Comparison of ENCODE assay signal across 15 mouse cellular contexts in genomic region chr16:44154497-44155057, GRCm38 (mm10). TPM values are rescaled to one million over a fixed set of nuclear protein-coding genes. Genes with fewer than 3 reads are reported as not detected.
DNase-seq lines count a peak whose midpoint lies in the region; ATAC-seq and TF ChIP-seq lines count a peak whose summit lies in the region.
"Had no signal": no experiment of that assay in that cellular context is flagged by ENCODE, and none has a peak within 500 bp of the region (broad histone marks: within the 10 kb centered on the region; RNA-seq: fewer than 3 reads in every experiment).

No protein-coding gene starts in this region.

- H3K9ac ChIP-seq in heart, adult 2 months (ENCODE audit: low read depth, low read length) = no peak overlapping the region
- H3K9ac ChIP-seq in lung, postnatal 0 days (replicated peaks; ENCODE audit: low read depth) = no peak overlapping the region
- H3K9ac ChIP-seq in MEL (ENCODE audit: control insufficient read depth, low read depth, low read length, poor library complexity, severe bottlenecking) = no peak overlapping the region
- no peak overlapping the region for H3K9ac ChIP-seq in neural tube, embryonic 15.5 days (replicated peaks)
- no peak overlapping the region for H3K9ac ChIP-seq in hindbrain, embryonic 12.5 days
- H3K9ac ChIP-seq: embryonic facial prominence, embryonic 13.5 days; heart, embryonic 15.5 days; liver, embryonic 15.5 days had no signal

- no peak overlapping the region for H3K27ac ChIP-seq in heart, adult 2 months
- H3K27ac ChIP-seq in lung, postnatal 0 days (ENCODE audit: low read length) = no peak overlapping the region
- no peak overlapping the region for H3K27ac ChIP-seq in MEL (ENCODE audit: control insufficient read depth, low read depth, low read length)
- H3K27ac ChIP-seq in small intestine, adult 2 months (ENCODE audit: insufficient read depth, low read depth, low read length) = no peak overlapping the region
- no peak overlapping the region for H3K27ac ChIP-seq in neural tube, embryonic 15.5 days (replicated peaks)
- no peak overlapping the region for H3K27ac ChIP-seq in hindbrain, embryonic 12.5 days
- H3K27ac ChIP-seq: embryonic facial prominence, embryonic 13.5 days; forebrain, embryonic 10.5 days; heart, embryonic 15.5 days; liver, embryonic 15.5 days had no signal

- H3K36me3 ChIP-seq in heart, adult 2 months (ENCODE audit: control insufficient read depth, insufficient read depth, low read length) = no peaks in the 10 kb centered on the region
- no peaks in the 10 kb centered on the region for H3K36me3 ChIP-seq in lung, postnatal 0 days (ENCODE audit: insufficient read depth, low read length)
- peaks cover 34 to 39% of the 10 kb centered on the region in 2 experiments for H3K36me3 ChIP-seq in MEL (ENCODE audit: control insufficient read depth in 1 of 2, insufficient read depth in 2 of 2, low read length in 2 of 2)
- H3K36me3 ChIP-seq in small intestine, adult 2 months (ENCODE audit: control insufficient read depth, insufficient read depth, low read length) = peaks cover 12% of the 10 kb centered on the region
- peaks cover 6% of the 10 kb centered on the region; the same call in 1 of the 2 replicates for H3K36me3 ChIP-seq in neural tube, embryonic 15.5 days
- 0 out of 2 replicates have a peak, but pooled peaks cover 2% of the 10 kb centered on the region for H3K36me3 ChIP-seq in hindbrain, embryonic 12.5 days

- no peak for TF ChIP-seq EP300 in heart, adult 2 months (IDR thresholded peaks at IDR 0.05; ENCODE audit: insufficient read depth, low read depth, low read length)
- TF ChIP-seq EP300 in lung, postnatal 0 days (IDR thresholded peaks at IDR 0.05) = no peak
- no peak for TF ChIP-seq EP300 in MEL (IDR thresholded peaks at IDR 0.05; ENCODE audit: low read depth in 1 of 2, low read length in 2 of 2)

- H3K4me1 ChIP-seq in heart, adult 2 months (ENCODE audit: control insufficient read depth, insufficient read depth, low read length) = peaks cover 1% of the 10 kb centered on the region
- no peaks in the 10 kb centered on the region for H3K4me1 ChIP-seq in lung, postnatal 0 days (ENCODE audit: insufficient read depth, low read depth, low read length)
- peaks cover 7 to 29% of the 10 kb centered on the region in 2 experiments; a peak in 3 of 4 replicates for H3K4me1 ChIP-seq in MEL (ENCODE audit: control insufficient read depth in 1 of 2, insufficient read depth in 2 of 2, low read length in 2 of 2)
- no peaks in the 10 kb centered on the region for H3K4me1 ChIP-seq in small intestine, adult 2 months (ENCODE audit: control insufficient read depth, insufficient read depth, insufficient read length, low read length)
- no peaks in the 10 kb centered on the region for H3K4me1 ChIP-seq in neural tube, embryonic 15.5 days
- no peaks in the 10 kb centered on the region for H3K4me1 ChIP-seq in hindbrain, embryonic 12.5 days
- H3K4me1 ChIP-seq: embryonic facial prominence, embryonic 13.5 days; forebrain, embryonic 10.5 days; heart, embryonic 15.5 days had no signal

- no peak for TF ChIP-seq POLR2A in heart, adult 2 months (IDR thresholded peaks at IDR 0.05; ENCODE audit: insufficient read depth, low read depth, low read length)
- TF ChIP-seq POLR2A in MEL (IDR thresholded peaks at IDR 0.05; ENCODE audit: control insufficient read depth in 1 of 2, insufficient read depth in 1 of 2, low read depth in 1 of 2, low read length in 2 of 2, poor library complexity in 1 of 2) = no peak
- no peak for TF ChIP-seq POLR2A in small intestine, adult 2 months (IDR thresholded peaks at IDR 0.05; ENCODE audit: low read depth, low read length)

- TF ChIP-seq CTCF in heart, adult 2 months (IDR thresholded peaks at IDR 0.05) = peak; percentile 43
- peak; percentile 31 for TF ChIP-seq CTCF in lung, postnatal 0 days (IDR thresholded peaks at IDR 0.05)
- TF ChIP-seq CTCF in MEL (IDR thresholded peaks at IDR 0.05 in 2 of 3, conservative IDR thresholded peaks at IDR 0.05 in 1 of 3; ENCODE audit: control insufficient read depth in 1 of 3, insufficient read depth in 1 of 3, low read depth in 2 of 3, low read length in 3 of 3, poor library complexity in 1 of 3, severe bottlenecking in 1 of 3) = peak; percentile 15 to 23 (median 21); a peak in 4 of 6 replicates
- TF ChIP-seq CTCF in small intestine, adult 2 months (IDR thresholded peaks at IDR 0.05; ENCODE audit: extremely low read depth, insufficient read length, insufficient replicate concordance, low read depth, low read length) = peak; percentile 46; the same call in 1 of the 2 replicates

- no peaks in the 10 kb centered on the region for H3K27me3 ChIP-seq in heart, adult 2 months (ENCODE audit: control insufficient read depth, insufficient read depth, low read length)
- H3K27me3 ChIP-seq in lung, postnatal 0 days (replicated peaks; ENCODE audit: insufficient read depth, low read length) = no peaks in the 10 kb centered on the region
- H3K27me3 ChIP-seq in MEL (ENCODE audit: control insufficient read depth in 1 of 2, insufficient read depth in 2 of 2, low read length in 2 of 2) = no peaks in the 10 kb centered on the region
- H3K27me3 ChIP-seq in small intestine, adult 2 months (ENCODE audit: control insufficient read depth, insufficient read depth, low read length) = no peaks in the 10 kb centered on the region
- no peaks in the 10 kb centered on the region for H3K27me3 ChIP-seq in neural tube, embryonic 15.5 days (replicated peaks)
- H3K27me3 ChIP-seq in hindbrain, embryonic 12.5 days = no peaks in the 10 kb centered on the region
- H3K27me3 ChIP-seq: embryonic facial prominence, embryonic 13.5 days; heart, embryonic 15.5 days; liver, embryonic 15.5 days had no signal

- 63% methylated on average over 6 of the region's 6 CpGs for WGBS in heart, adult 2 months
- WGBS in lung, postnatal 0 days = 66% methylated on average over 6 of the region's 6 CpGs
- 68% methylated on average over 6 of the region's 6 CpGs for WGBS in small intestine, adult 2 months
- 74% methylated on average over 6 of the region's 6 CpGs for WGBS in neural tube, embryonic 15.5 days
- WGBS in hindbrain, embryonic 12.5 days = 72% methylated on average over 6 of the region's 6 CpGs

- ATAC-seq in lung, postnatal 0 days = no peak
- no peak for ATAC-seq in neural tube, embryonic 15.5 days (ENCODE audit: low FRiP score)
- ATAC-seq in hindbrain, embryonic 12.5 days (ENCODE audit: low FRiP score) = no peak

- no peak overlapping the region for H3K4me3 ChIP-seq in heart, adult 2 months
- no peak overlapping the region for H3K4me3 ChIP-seq in lung, postnatal 0 days (ENCODE audit: low read depth, low read length)
- H3K4me3 ChIP-seq in MEL (ENCODE audit: control insufficient read depth in 1 of 2, insufficient read depth in 1 of 2, low read depth in 2 of 2, low read length in 2 of 2) = no peak overlapping the region
- no peak overlapping the region for H3K4me3 ChIP-seq in small intestine, adult 2 months (ENCODE audit: low read depth, low read length)
- no peak overlapping the region for H3K4me3 ChIP-seq in neural tube, embryonic 15.5 days (replicated peaks)
- no peak overlapping the region for H3K4me3 ChIP-seq in hindbrain, embryonic 12.5 days
- H3K4me3 ChIP-seq: embryonic facial prominence, embryonic 13.5 days; forebrain, embryonic 10.5 days; heart, embryonic 15.5 days; liver, embryonic 15.5 days had no signal

- no peak for DNase-seq in heart, adult 2 months
- no peak for DNase-seq in heart, adult 18-20 months
- DNase-seq in lung, postnatal 0 days (ENCODE audit: low spot score) = no peak
- no peak for DNase-seq in lung, postnatal 10 days
- DNase-seq in MEL (ENCODE audit: low read depth, low spot score) = no peak
- DNase-seq: cerebellum, adult 2 months; kidney, adult 11 months; kidney, postnatal 25 days had no signal

- H3K4me2 ChIP-seq in lung, postnatal 0 days (replicated peaks; ENCODE audit: low read depth, low read length) = no peak overlapping the region
- no peak overlapping the region for H3K4me2 ChIP-seq in neural tube, embryonic 15.5 days
- no peak overlapping the region for H3K4me2 ChIP-seq in hindbrain, embryonic 12.5 days (replicated peaks)
- H3K4me2 ChIP-seq: embryonic facial prominence, embryonic 13.5 days; heart, embryonic 15.5 days; liver, embryonic 15.5 days had no signal

- H3K79me2 ChIP-seq in heart, adult 2 months (replicated peaks; ENCODE audit: control insufficient read depth, insufficient read depth, low read length) = no peaks in the 10 kb centered on the region
- peaks cover 27% of the 10 kb centered on the region for H3K79me2 ChIP-seq in MEL (ENCODE audit: control insufficient read depth, insufficient read depth, low read length, poor library complexity)

- intact Hi-C loops in heart, adult 2 months (cut with DNase I) = no loop called here

- no peak for TF ChIP-seq RAD21 in MEL (IDR thresholded peaks at IDR 0.05; ENCODE audit: low read depth, low read length)

- no peaks in the 10 kb centered on the region for H3K9me3 ChIP-seq in lung, postnatal 0 days (ENCODE audit: low read length)
- no peaks in the 10 kb centered on the region for H3K9me3 ChIP-seq in MEL (replicated peaks; ENCODE audit: insufficient read depth, low read length)
- no peaks in the 10 kb centered on the region for H3K9me3 ChIP-seq in neural tube, embryonic 15.5 days (replicated peaks)
- H3K9me3 ChIP-seq in hindbrain, embryonic 12.5 days (replicated peaks) = no peaks in the 10 kb centered on the region
- H3K9me3 ChIP-seq: embryonic facial prominence, embryonic 13.5 days; forebrain, embryonic 10.5 days; heart, embryonic 15.5 days; liver, embryonic 15.5 days had no signal

RNA-seq across cellular contexts. Expression of gene Naa50, which starts 14.9 kb away (rescaled TPM):
- total RNA-seq in heart, adult 2 months (2021) = 10 to 100 TPM; 57.6 to 62.1 TPM
- polyA plus RNA-seq in heart, adult 2 months (2012; rRNA removed) = 6.6 and 13.4 TPM in 2 replicates
- 10 to 100 TPM; 54.6 to 55.7 TPM for total RNA-seq in heart, adult 18-20 months (2021)
- polyA plus RNA-seq in lung, postnatal 0 days (2015; fragmentation: Nextera tagmentation; extraction: Ambion mirVana) = 30.0 and 34.7 TPM in 2 replicates
- total RNA-seq in MEL (2012; rRNA removed) = 52.1 and 52.8 TPM in 2 replicates
- polyA plus RNA-seq in MEL (2012; ENCODE audit: insufficient read depth in 1 of 2, insufficient read length in 2 of 2, low read depth in 1 of 2, low replicate concordance in 2 of 2, missing spikeins in 1 of 2) = 100 to 1,000 TPM in 1 of 2 experiments, 10 to 100 TPM in 1; 90.4 to 204 TPM
- polyA plus RNA-seq in small intestine, adult 2 months (2012; rRNA removed) = 4.0 and 7.7 TPM in 2 replicates
- 64.2 and 72.0 TPM in 2 replicates for polyA plus RNA-seq in neural tube, embryonic 15.5 days (2015; fragmentation: Nextera tagmentation; extraction: Ambion mirVana)
- polyA plus RNA-seq in hindbrain, embryonic 12.5 days (2016; fragmentation: Nextera tagmentation; extraction: Ambion mirVana) = 92.5 and 100 TPM in 2 replicates

RNA-seq across cellular contexts. Expression of gene Atp6v1a, which starts 15.1 kb away (rescaled TPM):
- 10 to 100 TPM; 24.2 to 25.3 TPM for total RNA-seq in heart, adult 2 months (2021)
- polyA plus RNA-seq in heart, adult 2 months (2012; rRNA removed) = 8.3 and 19.2 TPM in 2 replicates
- 10 to 100 TPM; 24.7 to 27.8 TPM for total RNA-seq in heart, adult 18-20 months (2021)
- polyA plus RNA-seq in lung, postnatal 0 days (2015; fragmentation: Nextera tagmentation; extraction: Ambion mirVana) = 77.7 and 87.3 TPM in 2 replicates
- total RNA-seq in MEL (2012; rRNA removed) = 34.9 and 42.5 TPM in 2 replicates
- 10 to 100 TPM in 1 of 2 experiments, not detected in 1; 38.5 TPM for polyA plus RNA-seq in MEL (2012; ENCODE audit: insufficient read depth in 1 of 2, insufficient read length in 2 of 2, low read depth in 1 of 2, low replicate concordance in 2 of 2, missing spikeins in 1 of 2)
- 3.0 and 5.9 TPM in 2 replicates for polyA plus RNA-seq in small intestine, adult 2 months (2012; rRNA removed)
- polyA plus RNA-seq in neural tube, embryonic 15.5 days (2015; fragmentation: Nextera tagmentation; extraction: Ambion mirVana) = 138 and 139 TPM in 2 replicates
- 59.6 and 65.5 TPM in 2 replicates for polyA plus RNA-seq in hindbrain, embryonic 12.5 days (2016; fragmentation: Nextera tagmentation; extraction: Ambion mirVana)

RNA-seq across cellular contexts. Expression of gene Usf3, which starts 18.5 kb away (rescaled TPM):
- 10 to 100 TPM; 16.5 to 21.2 TPM for total RNA-seq in heart, adult 2 months (2021)
- 5.9 and 8.1 TPM in 2 replicates for polyA plus RNA-seq in heart, adult 2 months (2012; rRNA removed)
- 10 to 100 TPM; 15.9 to 16.6 TPM for total RNA-seq in heart, adult 18-20 months (2021)
- 2.4 and 2.5 TPM in 2 replicates for polyA plus RNA-seq in lung, postnatal 0 days (2015; fragmentation: Nextera tagmentation; extraction: Ambion mirVana)
- 3.4 and 4.6 TPM in 2 replicates for total RNA-seq in MEL (2012; rRNA removed)
- 10 to 100 TPM; 11.0 to 89.6 TPM for polyA plus RNA-seq in MEL (2012; ENCODE audit: insufficient read depth in 1 of 2, insufficient read length in 2 of 2, low read depth in 1 of 2, low replicate concordance in 2 of 2, missing spikeins in 1 of 2)
- 3.4 and 6.7 TPM in 2 replicates for polyA plus RNA-seq in small intestine, adult 2 months (2012; rRNA removed)
- polyA plus RNA-seq in neural tube, embryonic 15.5 days (2015; fragmentation: Nextera tagmentation; extraction: Ambion mirVana) = 2.5 TPM in 2 replicates
- polyA plus RNA-seq in hindbrain, embryonic 12.5 days (2016; fragmentation: Nextera tagmentation; extraction: Ambion mirVana) = 3.5 and 4.3 TPM in 2 replicates
